Mouse (Mus musculus): ENCODE measurements at regions not wholly inside any gene's neighbourhood (a gene's known extent, or its start where the extent isn't known, plus 50 kb on each side); places are given as distances from the start of the nearest gene placed in this dataset.

DNA sequence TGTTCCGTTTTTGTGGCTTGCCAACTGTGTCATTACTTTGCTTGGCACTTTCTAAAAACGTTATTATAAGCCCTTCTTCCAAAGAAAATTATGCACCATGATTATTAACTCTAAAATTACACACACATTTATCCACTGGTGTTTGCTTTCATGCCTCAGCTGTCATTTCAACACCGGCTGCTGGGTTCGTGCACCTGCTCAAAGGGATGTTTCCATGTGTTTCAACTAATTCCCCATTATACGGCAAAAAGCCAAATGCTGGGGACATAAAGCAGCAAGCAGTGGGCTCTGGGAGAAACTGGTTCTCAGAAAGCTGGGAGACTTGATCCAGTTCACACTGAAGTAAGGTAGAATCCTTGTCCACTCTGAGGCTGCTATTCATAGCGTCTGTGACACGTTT is 479.0 kb downstream of the Cdh26 start:
- TF ChIP-seq CTCF (IDR thresholded peaks at IDR 0.05; ENCODE audit: extremely low read depth, insufficient read depth, low read length) (no peak), POLR2A (IDR thresholded peaks at IDR 0.05; ENCODE audit: extremely low read depth, insufficient read depth, low read length) (no peak)
